Mouse (Mus musculus) heart, postnatal 0 days (tissue): ENCODE data around the gene AU015836. TPM values are rescaled to one million over a fixed set of nuclear protein-coding genes. Genes with fewer than 3 reads are reported as not detected.

Experiments used
- ATAC-seq: fragments of 200-750 bp; cut with Nextera tagmentation; 2 replicates; pipeline ENCODE4 v1.8.0; 2017; ENCODE audit warnings: low read depth, moderate number of reproducible peaks, moderate library complexity; ENCODE audit not compliant: insufficient read depth
- DNase-seq: peaks from one replicate; pipeline ENCODE4 v3.0.0-alpha.2; 2016; ENCODE audit warnings: low spot score
- H3K27ac ChIP-seq: fragments of 300-500 bp; sonication (generic); 2 replicates; pipeline ENCODE4 v1.5.1; 2014; ENCODE audit warnings: low read depth, mild to moderate bottlenecking
- H3K27me3 ChIP-seq: fragments of 300-500 bp; sonication (generic); 2 replicates; pipeline ENCODE4 v1.6.1; 2014; ENCODE audit warnings: low read length, mixed read lengths; ENCODE audit not compliant: control insufficient read depth, insufficient read depth
- H3K36me3 ChIP-seq: fragments of 300-500 bp; sonication (generic); replicated peaks from 2 replicates; pipeline ENCODE4 v1.6.1; 2014; ENCODE audit warnings: low read length, mixed read lengths; ENCODE audit not compliant: control insufficient read depth, insufficient read depth
- H3K4me1 ChIP-seq: fragments of 300-500 bp; sonication (generic); 2 replicates; pipeline ENCODE4 v1.6.1; 2014; ENCODE audit warnings: antibody characterized with exemption; ENCODE audit not compliant: control insufficient read depth, insufficient read depth
- H3K4me2 ChIP-seq: fragments of 300-500 bp; sonication (generic); 2 replicates; pipeline ENCODE4 v1.6.1; 2014; ENCODE audit warnings: low read depth, mild to moderate bottlenecking, low read length, moderate library complexity
- H3K4me3 ChIP-seq: fragments of 300-500 bp; sonication (generic); 2 replicates; pipeline ENCODE4 v1.5.1; 2014; ENCODE audit warnings: low read depth, low read length
- H3K9ac ChIP-seq: fragments of 300-500 bp; sonication (generic); replicated peaks from 2 replicates; pipeline ENCODE4 v1.6.1; 2014; ENCODE audit warnings: low read depth, low read length, mixed read lengths
- H3K9me3 ChIP-seq: fragments of 300-500 bp; sonication (generic); replicated peaks from 2 replicates; pipeline ENCODE4 v1.6.1; 2016; ENCODE audit warnings: low read length; ENCODE audit not compliant: control insufficient read depth
- CTCF ChIP-seq: IDR thresholded peaks from 2 replicates; pipeline ENCODE4 v1.5.1; 2016; ENCODE audit warnings: antibody characterized with exemption, control low read depth, low read depth
- EP300 ChIP-seq: IDR thresholded peaks from 2 replicates; pipeline ENCODE4 v1.6.1; 2016; ENCODE audit warnings: antibody characterized with exemption, low read depth
- WGBS: fragments of 180-500 bp; shearing (Covaris S2); extraction: QIAGEN DNeasy Blood & Tissue Kit; methylation state at CpG from one replicate; pipeline ENCODE4 v1.1.7; 2014; 5-methylcytosine and 5-hydroxymethylcytosine counted together
- polyA plus RNA-seq: library from polyadenylated mRNA; unstranded; fragments of >200 nt; fragmentation: Nextera tagmentation; extraction: Ambion mirVana; gene quantifications from 2 replicates; pipeline ENCODE4 v1.2.1, GENCODE M21; 2015
- total RNA-seq: library from RNA; depleted of rRNA; stranded (reverse); fragments of >200 nt; gene quantifications from 2 replicates; pipeline ENCODE4 v1.2.3, GENCODE M21; 2014; ENCODE audit warnings: low replicate concordance; rRNA removed

The AU015836 gene
- total RNA-seq (not detected in 2 replicates), polyA plus RNA-seq (not detected in 2 replicates)

DNA sequence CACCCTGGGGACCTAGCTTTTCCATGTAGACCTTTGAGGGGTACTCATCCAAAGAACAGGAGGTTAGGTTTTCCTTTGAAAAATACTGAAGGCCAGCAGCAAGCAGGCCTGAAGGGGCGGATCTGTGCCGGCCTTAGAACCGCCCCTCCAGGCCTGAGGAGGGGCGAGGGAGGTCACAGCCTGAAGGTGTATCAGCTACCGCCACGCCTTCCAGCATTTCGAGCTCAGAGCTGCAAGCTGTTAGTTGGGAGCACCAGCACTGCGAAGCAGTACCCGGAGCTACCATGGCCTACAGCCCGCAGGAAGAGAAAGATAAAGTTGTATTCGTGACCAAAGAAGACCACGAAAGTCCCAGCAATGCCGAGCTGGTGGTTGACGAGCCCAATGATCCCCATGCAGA lies at the start of gene AU015836:
Gene AU015836, plus strand, starts transcription at position 216 of the 400 bp plus-strand sequence.
- no peak for TF ChIP-seq CTCF
- no peaks in the 10 kb centered on the region for H3K36me3 ChIP-seq
- no peaks in the 10 kb centered on the region for H3K9me3 ChIP-seq
- no peaks in the 10 kb centered on the region for H3K4me1 ChIP-seq
- H3K27me3 ChIP-seq = no peaks in the 10 kb centered on the region; the same call in 1 of the 2 replicates
- H3K27ac ChIP-seq = no peak within 1 kb of the TSS
- DNase-seq (no peak), ATAC-seq (no peak)
- WGBS = 55% methylated on average over 14 of the region's 14 CpGs
- H3K9ac ChIP-seq = no peak within 1 kb of the TSS
- H3K4me2 ChIP-seq = no peak within 1 kb of the TSS
- no peak within 1 kb of the TSS for H3K4me3 ChIP-seq

DNA sequence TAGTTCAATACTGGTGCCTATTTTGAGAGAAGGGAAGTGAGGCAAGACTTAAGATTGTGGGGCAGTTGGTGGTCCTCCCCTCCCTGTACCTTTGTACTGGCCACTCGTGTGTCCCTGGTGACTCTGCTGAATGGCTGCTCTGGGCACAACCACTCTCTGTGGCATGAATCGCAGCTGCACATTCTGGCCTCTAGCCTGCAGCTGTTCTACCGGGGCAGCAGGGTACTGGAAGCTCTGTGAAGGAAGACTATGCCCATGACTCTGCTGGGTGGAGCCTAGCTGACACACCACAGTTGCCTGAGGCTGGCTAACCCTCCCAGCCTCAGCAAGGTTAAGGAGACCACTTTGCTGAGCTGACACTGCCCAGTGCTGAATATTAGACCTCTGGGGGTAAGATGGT lies 49.4 kb upstream of the AU015836 start:
- Histone ChIP-seq H3K27ac (no peak overlapping the region), H3K36me3 (no peaks in the 10 kb centered on the region), H3K27me3 (0 out of 2 replicates have a peak, but pooled peaks cover 2% of the 10 kb centered on the region), H3K9me3 (no peaks in the 10 kb centered on the region), H3K4me2 (no peak overlapping the region), H3K4me1 (no peaks in the 10 kb centered on the region), H3K9ac (no peak overlapping the region), H3K4me3 (no peak overlapping the region)
- 37% methylated on average over 3 of the region's 3 CpGs for WGBS
- no peak for ATAC-seq
- no peak for DNase-seq
- TF ChIP-seq CTCF (no peak), EP300 (no peak)

DNA sequence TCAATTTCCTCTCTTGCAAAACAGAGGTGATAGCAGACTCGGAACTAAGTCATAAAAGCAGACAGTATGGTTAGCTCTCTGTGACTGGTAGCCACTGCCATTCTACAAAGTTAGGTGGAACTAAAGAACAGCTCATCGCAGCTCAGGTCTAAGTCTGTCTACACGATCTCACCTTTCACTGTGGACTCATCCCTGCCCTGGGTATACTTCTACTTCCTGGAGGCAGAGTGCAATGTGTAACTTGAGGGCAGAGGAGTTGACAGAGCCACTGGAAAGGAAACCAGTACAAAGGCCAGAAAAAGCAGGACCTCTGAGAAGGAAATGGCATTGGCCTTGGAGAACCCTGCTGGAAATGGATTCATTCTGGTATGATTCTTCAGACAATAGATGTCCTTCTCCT lies 40.1 kb upstream of the AU015836 start:
- 73% methylated on average over 3 of the region's 3 CpGs for WGBS
- no peaks in the 10 kb centered on the region for H3K36me3 ChIP-seq
- ATAC-seq (no peak), DNase-seq (no peak)
- no peaks in the 10 kb centered on the region for H3K4me1 ChIP-seq
- TF ChIP-seq CTCF (no peak), EP300 (no peak)
- no peak overlapping the region for H3K27ac ChIP-seq
- H3K9ac ChIP-seq = no peak overlapping the region
- H3K4me2 ChIP-seq = no peak overlapping the region
- H3K9me3 ChIP-seq = no peaks in the 10 kb centered on the region
- H3K27me3 ChIP-seq = no peaks in the 10 kb centered on the region
- no peak overlapping the region for H3K4me3 ChIP-seq

GRCm38 (mm10) chrX:93928794-93929193 lies 39.7 kb upstream of the AU015836 start:
- DNase-seq (no peak), ATAC-seq (no peak)
- 60% methylated on average over 1 of the region's 1 CpGs for WGBS
- no peak overlapping the region for H3K27ac ChIP-seq
- no peak overlapping the region for H3K4me2 ChIP-seq
- H3K36me3 ChIP-seq = no peaks in the 10 kb centered on the region
- H3K9me3 ChIP-seq = no peaks in the 10 kb centered on the region
- no peak overlapping the region for H3K4me3 ChIP-seq
- H3K4me1 ChIP-seq = no peaks in the 10 kb centered on the region
- no peak for TF ChIP-seq CTCF
- no peak for TF ChIP-seq EP300
- H3K9ac ChIP-seq = no peak overlapping the region
- H3K27me3 ChIP-seq = no peaks in the 10 kb centered on the region

GRCm38 (mm10) chrX:93931694-93932093 lies 36.8 kb upstream of the AU015836 start:
- no peak overlapping the region for H3K4me3 ChIP-seq
- H3K9ac ChIP-seq = no peak overlapping the region
- DNase-seq (no peak), ATAC-seq (no peak)
- no peaks in the 10 kb centered on the region for H3K27me3 ChIP-seq
- TF ChIP-seq CTCF (no peak), EP300 (no peak)
- H3K4me1 ChIP-seq = no peaks in the 10 kb centered on the region
- no peak overlapping the region for H3K27ac ChIP-seq
- H3K4me2 ChIP-seq = no peak overlapping the region
- 75% methylated on average over 3 of the region's 3 CpGs for WGBS
- no peaks in the 10 kb centered on the region for H3K36me3 ChIP-seq
- no peaks in the 10 kb centered on the region for H3K9me3 ChIP-seq

- no peak for TF ChIP-seq EP300
- TF ChIP-seq CTCF = peak; percentile 58
- H3K36me3 ChIP-seq = no peaks in the 10 kb centered on the region
- H3K4me2 ChIP-seq = no peak overlapping the region
- no peak overlapping the region for H3K4me3 ChIP-seq
- no peak overlapping the region for H3K27ac ChIP-seq
- H3K4me1 ChIP-seq = no peaks in the 10 kb centered on the region
- peak; percentile 23 for DNase-seq
- WGBS = 26% methylated on average over 1 of the region's 1 CpGs
- no peak; the same call in 1 of the 2 replicates for ATAC-seq
- H3K27me3 ChIP-seq = 0 out of 2 replicates have a peak, but pooled peaks cover 7% of the 10 kb centered on the region
- H3K9ac ChIP-seq = no peak overlapping the region
- no peaks in the 10 kb centered on the region for H3K9me3 ChIP-seq
Measured at GRCm38 (mm10) chrX:93956727-93957126, 11.7 kb upstream of the AU015836 start.
